Mouse (Mus musculus): ENCODE results near the gene Lypd4.

DNA sequence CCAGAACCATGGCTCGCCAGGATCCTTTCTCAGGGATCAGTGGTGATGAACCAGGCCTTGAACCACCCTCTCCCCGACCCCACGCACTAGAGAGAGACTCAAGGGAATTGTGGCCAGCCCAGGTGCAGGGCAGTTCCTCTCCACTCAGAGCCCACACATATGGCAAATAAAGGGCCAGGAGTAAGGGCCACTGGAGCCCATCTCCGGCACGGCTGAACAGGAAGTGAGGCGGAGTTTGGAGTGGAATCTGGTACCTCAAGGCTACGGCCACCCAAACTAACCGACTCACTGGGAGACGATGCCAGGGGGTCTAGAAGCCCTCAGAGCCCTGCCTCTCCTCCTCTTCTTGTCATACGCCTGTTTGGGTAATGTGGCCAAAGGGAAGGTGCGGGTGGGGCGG is 27.5 kb upstream of the Lypd4 start, which contains the start of gene Cd79a:
- TF ChIP-seq CTCF (IDR thresholded peaks at IDR 0.05; ENCODE audit: extremely low read depth, insufficient read depth, insufficient read length, insufficient replicate concordance) (no peak), POLR2A (IDR thresholded peaks at IDR 0.05; ENCODE audit: low read depth, low read length) (peak; percentile 83)
